Mouse (Mus musculus): ENCODE data around the gene Ppp1r1b. TPM values are rescaled to one million over a fixed set of nuclear protein-coding genes. Genes with fewer than 3 reads are reported as not detected.
"Not testable (repeated sequence)": the region's sequence is repeated elsewhere in the genome, so short reads cannot be mapped to it uniquely, and the experiment has no call there.

Gene Ppp1r1b
- polyA plus RNA-seq, 1 experiment from 2014 or later = 19.2 TPM

DNA sequence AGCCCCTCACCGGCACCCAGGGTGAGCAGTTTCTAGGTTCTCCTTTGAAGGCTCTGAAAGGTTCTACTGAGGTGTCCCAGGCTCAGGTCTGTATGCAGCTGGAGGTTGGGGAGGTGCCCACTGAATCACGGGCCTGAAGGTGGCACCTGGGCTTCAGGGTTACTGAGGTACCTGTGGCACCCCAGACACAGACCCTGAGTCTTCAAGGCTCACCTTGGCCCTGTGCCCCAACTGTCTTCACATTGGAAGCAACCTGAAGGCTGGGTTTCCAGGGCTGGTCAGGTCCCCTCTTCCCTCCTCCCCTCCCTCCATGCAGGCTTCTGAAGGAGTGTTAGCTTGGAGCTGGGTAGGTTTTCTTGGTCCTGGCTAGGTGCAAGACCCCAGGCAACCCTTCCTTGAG, 33.4 kb downstream of the Ppp1r1b start:
- ChIA-PET POLR2A (no interaction called here), CTCF (no interaction called here)
- TF ChIP-seq CTCF (IDR thresholded peaks at IDR 0.05) = no peak
- H3K27me3 ChIP-seq = no peaks in the 10 kb centered on the region
- in situ Hi-C loops (cut with MboI; ENCODE audit: low pct_unique_long_range_greater_than_20kb) = no loop called here
- no peak for ATAC-seq
- DNase-seq (ENCODE audit: low read depth, low spot score) = no peak

DNA sequence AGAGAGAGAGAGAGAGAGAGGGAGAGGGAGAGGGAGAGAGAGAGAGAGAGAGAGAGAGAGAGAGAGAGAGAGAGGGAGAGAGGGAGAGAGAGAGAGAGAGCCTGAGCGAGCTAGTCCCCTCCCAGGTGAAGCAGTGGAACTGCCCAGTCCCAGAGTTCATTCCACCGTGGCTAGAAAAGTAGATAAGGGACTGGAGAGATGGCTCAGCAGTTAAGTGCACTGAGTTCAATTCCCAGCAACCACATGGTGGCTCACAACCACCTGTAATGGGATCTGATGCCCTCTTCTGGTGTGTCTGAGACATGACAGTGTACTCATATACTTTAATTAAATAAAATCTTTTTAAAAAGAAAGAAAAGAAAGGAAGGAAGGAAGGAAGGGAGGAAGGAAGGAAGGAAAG, 34.2 kb downstream of the Ppp1r1b start:
- H3K27me3 ChIP-seq; DNase-seq (ENCODE audit: low read depth, low spot score); POLR2A ChIA-PET; in situ Hi-C loops (cut with MboI; ENCODE audit: low pct_unique_long_range_greater_than_20kb); ATAC-seq: not testable (repeated sequence)
- CTCF ChIA-PET = interaction anchor here (2.1 to 2.5 kb wide), 2 partner anchors 10 to 40 kb away, joined by 11 to 14 read pairs; no protein-coding TSS in a partner anchor

DNA sequence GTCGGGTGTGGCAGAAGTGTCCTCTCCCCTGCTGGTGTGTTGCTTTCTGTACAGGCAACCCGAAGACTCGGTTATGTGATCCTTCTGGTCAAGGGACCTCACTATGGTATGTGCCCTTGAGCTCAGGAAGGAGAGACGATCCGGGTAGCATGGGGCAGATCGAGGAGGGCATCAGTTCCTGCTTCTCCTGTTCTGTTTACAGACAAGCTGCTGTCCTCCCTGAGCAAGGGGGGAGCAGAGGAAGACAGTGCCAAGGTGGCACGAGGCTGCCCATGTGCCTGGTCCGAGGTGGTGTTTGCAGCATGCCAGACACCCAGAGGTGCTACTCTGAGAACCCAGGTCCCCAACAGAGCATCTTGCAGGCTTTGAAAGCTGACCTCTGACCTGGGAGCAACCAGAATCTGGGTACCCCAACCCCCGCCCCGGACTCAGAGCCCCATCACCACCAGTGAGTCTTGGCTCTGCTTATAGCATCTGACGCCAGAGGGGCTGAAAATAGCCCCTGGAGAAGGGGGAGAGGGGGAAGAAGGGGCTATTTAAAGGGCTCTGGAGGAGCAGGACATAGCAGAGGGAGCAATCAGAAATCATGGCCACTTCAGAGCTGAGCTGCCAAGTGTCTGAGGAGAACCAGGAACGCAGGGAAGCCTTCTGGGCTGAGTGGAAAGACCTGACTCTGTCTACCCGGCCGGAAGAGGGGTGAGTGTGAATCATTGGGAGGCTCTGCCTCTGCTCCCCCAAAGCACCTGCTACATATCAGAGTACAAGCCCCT, 35.2 kb downstream of the Ppp1r1b start, which contains the start of gene Tcap:
TSS of gene Tcap (plus strand) at position 551 of the 770 bp plus-strand sequence.
- ATAC-seq = no peak
- ChIA-PET CTCF (interaction anchor here (0.8 to 2.5 kb wide), 6 partner anchors 11 to 41 kb away, joined by 3 to 14 read pairs (median 4); partner anchors contain the start of gene Stard3), POLR2A (interaction anchor here (1.5 kb wide), 1 partner anchor 9 kb away, joined by 4 read pairs; no protein-coding TSS in a partner anchor)
- in situ Hi-C loops (cut with MboI; ENCODE audit: low pct_unique_long_range_greater_than_20kb) = no loop called here
- DNase-seq (ENCODE audit: low read depth, low spot score) = no peak
- no peak for TF ChIP-seq CTCF (IDR thresholded peaks at IDR 0.05)
- no peaks in the 10 kb centered on the region for H3K27me3 ChIP-seq

DNA sequence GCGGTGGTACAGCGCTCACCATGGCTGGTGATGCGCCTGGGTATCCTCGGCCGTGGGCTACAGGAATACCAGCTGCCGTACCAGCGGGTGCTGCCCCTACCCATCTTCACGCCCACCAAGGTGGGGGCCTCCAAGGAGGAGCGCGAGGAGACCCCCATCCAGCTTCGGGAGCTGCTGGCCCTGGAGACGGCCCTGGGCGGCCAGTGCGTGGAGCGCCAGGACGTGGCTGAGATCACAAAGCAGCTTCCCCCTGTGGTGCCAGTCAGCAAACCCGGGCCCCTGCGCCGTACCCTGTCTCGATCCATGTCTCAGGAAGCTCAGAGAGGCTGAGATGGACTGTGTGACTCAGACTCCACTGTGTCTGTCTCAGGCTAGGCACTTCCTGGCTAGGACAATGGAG, 36.0 kb downstream of the Ppp1r1b start:
- CTCF ChIA-PET = interaction anchor here (1.3 to 2.5 kb wide), 4 partner anchors 10 to 42 kb away, joined by 3 to 14 read pairs (median 8); no protein-coding TSS in a partner anchor
- POLR2A ChIA-PET = interaction anchor here (1.5 kb wide), 1 partner anchor 10 kb away, joined by 4 read pairs; no protein-coding TSS in a partner anchor
- TF ChIP-seq CTCF (IDR thresholded peaks at IDR 0.05) = no peak
- DNase-seq (ENCODE audit: low read depth, low spot score) (no peak), ATAC-seq (no peak)
- in situ Hi-C loops (cut with MboI; ENCODE audit: low pct_unique_long_range_greater_than_20kb) = no loop called here
- no peaks in the 10 kb centered on the region for H3K27me3 ChIP-seq

DNA sequence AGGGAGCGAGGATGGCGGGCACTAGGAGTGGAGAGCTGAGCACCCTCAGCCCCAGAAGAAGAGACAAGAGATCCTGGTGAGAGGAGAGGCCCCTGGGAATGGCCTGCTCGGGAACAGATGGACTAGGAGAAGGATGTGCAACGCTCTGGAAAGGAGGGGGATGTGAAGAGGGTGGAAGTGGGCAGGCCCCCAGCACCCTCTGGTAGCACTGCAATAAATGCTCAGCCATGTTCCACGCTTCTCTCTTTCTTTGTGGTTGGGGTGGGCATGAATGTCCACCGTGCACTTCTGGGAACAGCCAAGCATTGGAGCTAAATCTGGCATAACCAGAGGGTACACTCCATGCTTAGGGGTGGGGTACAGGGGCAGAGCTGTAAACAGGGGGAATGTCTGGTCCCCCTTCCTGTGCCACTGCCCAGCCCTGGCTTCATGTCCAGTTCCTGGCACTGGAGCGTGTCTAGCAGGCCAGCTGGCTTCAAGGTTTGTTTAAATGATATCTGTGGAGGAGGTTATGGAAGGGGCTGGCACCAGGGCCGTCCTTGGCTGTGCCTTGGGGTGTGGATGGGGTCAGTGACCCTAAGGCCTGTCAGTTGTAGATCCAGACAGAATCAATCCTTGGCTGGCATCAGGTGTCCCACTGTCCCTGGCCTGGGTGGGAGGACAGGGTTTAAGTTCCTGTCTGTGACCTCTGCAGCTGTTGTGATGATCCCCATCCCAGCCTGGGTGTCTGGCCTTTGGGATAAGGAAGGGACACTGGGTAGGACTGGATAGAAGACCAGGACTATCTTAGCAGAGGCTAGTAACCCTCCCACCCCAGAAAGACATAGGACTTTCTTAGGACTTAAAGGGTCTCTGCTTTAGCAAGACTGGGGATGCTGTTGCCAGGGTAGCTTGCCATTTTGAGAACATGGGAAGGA, 36.8 kb downstream of the Ppp1r1b start:
- H3K27me3 ChIP-seq = no peaks in the 10 kb centered on the region
- POLR2A ChIA-PET = interaction anchor here (1.5 kb wide), 1 partner anchor 11 kb away, joined by 4 read pairs; no protein-coding TSS in a partner anchor
- ATAC-seq (no peak), DNase-seq (ENCODE audit: low read depth, low spot score) (no peak)
- CTCF ChIA-PET = interaction anchor here (1.3 to 2.5 kb wide), 3 partner anchors 10 to 43 kb away, joined by 3 to 14 read pairs (median 5); no protein-coding TSS in a partner anchor
- in situ Hi-C loops (cut with MboI; ENCODE audit: low pct_unique_long_range_greater_than_20kb) = no loop called here
- no peak for TF ChIP-seq CTCF (IDR thresholded peaks at IDR 0.05)

DNA sequence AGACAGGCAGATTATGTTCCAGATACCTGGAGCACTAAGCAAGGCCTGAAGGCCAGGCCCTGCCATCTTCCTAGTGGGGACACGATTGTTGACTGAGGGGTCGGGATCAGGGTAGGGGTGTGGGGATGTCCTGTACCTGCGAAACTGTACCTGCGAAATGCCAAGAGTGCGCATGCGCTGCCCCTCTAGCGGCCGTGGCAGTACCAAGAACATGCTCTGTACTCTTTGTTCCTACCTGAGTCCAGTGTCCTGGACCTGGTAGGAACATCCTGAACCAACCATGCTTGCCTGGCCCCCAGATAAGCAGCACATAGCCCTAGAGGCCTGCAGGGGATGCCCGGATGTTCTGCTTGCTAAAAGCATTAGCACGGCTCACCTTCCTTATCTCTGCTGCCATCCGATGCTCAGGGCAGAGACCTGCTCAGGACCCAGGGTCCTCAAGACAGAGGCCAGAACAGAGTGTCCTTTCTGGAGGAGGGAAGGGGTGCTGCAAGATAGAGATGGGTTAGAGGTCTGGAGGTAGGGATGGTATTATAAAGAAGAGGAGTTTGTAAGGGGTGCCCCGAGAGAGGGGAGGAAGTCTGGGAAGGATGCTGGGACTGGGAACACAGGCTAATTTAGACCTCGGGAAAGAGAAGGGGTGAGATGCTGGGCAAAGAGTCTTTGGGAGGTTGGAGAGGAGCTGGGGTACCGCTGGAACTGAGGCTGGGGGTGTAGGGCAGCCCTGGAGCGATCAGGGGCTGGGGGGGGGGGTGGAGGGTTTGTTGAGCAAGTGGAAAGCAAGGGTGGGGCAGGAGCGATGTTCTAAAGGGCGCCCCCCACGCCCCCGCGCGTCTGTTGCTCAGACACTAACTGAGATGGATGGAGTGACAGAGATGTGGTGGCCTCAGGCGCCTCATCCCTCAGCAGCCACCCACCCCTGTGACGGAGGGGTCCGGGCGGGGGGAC, 37.7 kb downstream of the Ppp1r1b start, which contains the start of gene Pnmt:
TSS of gene Pnmt (plus strand) at position 813 of the 948 bp plus-strand sequence.
- H3K27me3 ChIP-seq = no peaks in the 10 kb centered on the region
- TF ChIP-seq CTCF (IDR thresholded peaks at IDR 0.05) = no peak
- ATAC-seq = no peak
- in situ Hi-C loops (cut with MboI; ENCODE audit: low pct_unique_long_range_greater_than_20kb) = no loop called here
- ChIA-PET POLR2A (interaction anchor here (0.6 kb wide), 1 partner anchor 53 kb away, joined by 3 read pairs; the partner anchor contains the start of gene Mien1), CTCF (interaction anchor here (1.7 kb wide), 1 partner anchor 41 kb away, joined by 5 read pairs; no protein-coding TSS in a partner anchor)
- no peak for DNase-seq (ENCODE audit: low read depth, low spot score)

DNA sequence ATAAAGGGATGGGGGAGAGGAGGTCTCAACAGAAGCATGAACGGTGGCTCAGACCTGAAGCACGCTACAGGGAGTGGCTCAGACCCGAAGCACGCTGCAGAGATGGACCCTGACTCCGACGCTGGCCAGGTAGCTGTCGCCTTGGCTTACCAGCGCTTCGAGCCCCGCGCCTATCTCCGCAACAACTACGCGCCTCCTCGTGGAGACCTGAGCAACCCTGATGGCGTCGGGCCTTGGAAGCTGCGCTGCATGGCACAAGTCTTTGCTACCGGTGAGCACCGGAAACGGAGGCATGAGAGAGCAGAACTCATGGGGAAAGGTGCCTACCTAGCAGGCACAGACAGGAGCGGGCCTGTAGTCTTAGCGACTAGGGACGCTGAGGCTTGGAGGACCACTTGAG, 38.4 kb downstream of the Ppp1r1b start:
- in situ Hi-C loops (cut with MboI; ENCODE audit: low pct_unique_long_range_greater_than_20kb) = no loop called here
- ChIA-PET POLR2A (interaction anchor here (0.6 to 2.1 kb wide), 2 partner anchors 44 to 52 kb away, joined by 3 to 7 read pairs; partner anchors contain the start of gene Mien1), CTCF (interaction anchor here (1.6 kb wide), 1 partner anchor 44 kb away, joined by 7 read pairs; no protein-coding TSS in a partner anchor)
- TF ChIP-seq CTCF (IDR thresholded peaks at IDR 0.05) = no peak
- DNase-seq (ENCODE audit: low read depth, low spot score) (no peak), ATAC-seq (no peak)
- no peaks in the 10 kb centered on the region for H3K27me3 ChIP-seq

DNA sequence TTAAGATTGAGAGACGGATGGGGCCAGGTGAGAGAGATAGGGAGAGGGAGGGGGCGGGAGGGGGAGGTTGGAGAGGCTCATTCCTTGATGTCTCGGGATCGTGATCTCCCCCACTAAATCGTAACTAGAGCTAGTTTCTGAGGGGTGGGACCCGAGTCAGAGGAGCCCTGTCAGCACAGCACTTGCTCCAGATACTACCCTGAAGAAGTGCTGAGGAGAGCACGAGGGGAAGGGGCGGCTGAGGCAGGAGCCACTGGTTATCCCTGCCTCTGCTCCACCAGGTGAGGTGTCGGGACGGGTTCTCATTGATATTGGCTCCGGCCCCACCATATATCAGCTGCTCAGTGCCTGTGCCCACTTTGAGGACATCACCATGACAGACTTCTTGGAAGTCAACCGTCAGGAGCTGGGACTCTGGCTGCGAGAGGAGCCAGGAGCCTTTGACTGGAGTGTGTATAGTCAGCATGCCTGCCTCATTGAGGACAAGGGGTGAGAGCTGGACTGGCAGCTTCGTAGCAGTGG, 38.9 kb downstream of the Ppp1r1b start:
- POLR2A ChIA-PET = interaction anchor here (2.1 kb wide), 1 partner anchor 45 kb away, joined by 7 read pairs; no protein-coding TSS in a partner anchor
- no peak for TF ChIP-seq CTCF (IDR thresholded peaks at IDR 0.05)
- in situ Hi-C loops (cut with MboI; ENCODE audit: low pct_unique_long_range_greater_than_20kb) = no loop called here
- ATAC-seq = no peak
- CTCF ChIA-PET = interaction anchor here (1.0 to 1.6 kb wide), 2 partner anchors 15 to 44 kb away, joined by 4 to 7 read pairs; no protein-coding TSS in a partner anchor
- DNase-seq (ENCODE audit: low read depth, low spot score) = no peak
- no peaks in the 10 kb centered on the region for H3K27me3 ChIP-seq

DNA sequence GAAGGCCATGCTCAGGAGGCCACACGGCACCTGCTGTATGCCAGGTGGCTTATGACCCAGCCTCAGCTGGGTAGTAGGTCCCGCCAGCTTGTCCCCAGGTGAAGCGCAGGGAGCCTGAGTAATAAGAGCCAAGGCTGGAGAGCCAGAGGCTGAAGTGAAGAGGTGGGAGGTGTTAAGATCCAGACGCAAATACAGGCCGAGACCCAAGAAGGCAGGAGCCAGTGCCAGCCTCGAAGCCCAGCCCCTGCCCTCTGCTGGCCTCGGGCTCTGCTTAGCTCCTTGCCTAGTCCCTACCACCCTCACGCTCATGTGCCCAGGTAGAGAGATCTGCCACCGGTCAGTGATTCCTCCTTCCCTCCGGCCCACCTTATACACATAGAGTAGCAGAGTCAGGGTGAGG, 40.1 kb downstream of the Ppp1r1b start:
- ATAC-seq = no peak
- CTCF ChIA-PET = interaction anchor here (1.4 to 4.1 kb wide), 4 partner anchors 28 to 70 kb away, joined by 3 to 31 read pairs (median 8); no protein-coding TSS in a partner anchor
- DNase-seq (ENCODE audit: low read depth, low spot score) = no peak
- POLR2A ChIA-PET = interaction anchor here (0.6 to 2.1 kb wide), 3 partner anchors 25 to 207 kb away, joined by 3 to 7 read pairs (median 3); no protein-coding TSS in a partner anchor
- no peaks in the 10 kb centered on the region for H3K27me3 ChIP-seq
- no peak for TF ChIP-seq CTCF (IDR thresholded peaks at IDR 0.05)
- in situ Hi-C loops (cut with MboI; ENCODE audit: low pct_unique_long_range_greater_than_20kb) = no loop called here
